Mouse (Mus musculus): ENCODE results near the gene Eif1.
"Not testable (repeated sequence)": the region's sequence is repeated elsewhere in the genome, so short reads cannot be mapped to it uniquely, and the experiment has no call there.

Gene Eif1

DNA sequence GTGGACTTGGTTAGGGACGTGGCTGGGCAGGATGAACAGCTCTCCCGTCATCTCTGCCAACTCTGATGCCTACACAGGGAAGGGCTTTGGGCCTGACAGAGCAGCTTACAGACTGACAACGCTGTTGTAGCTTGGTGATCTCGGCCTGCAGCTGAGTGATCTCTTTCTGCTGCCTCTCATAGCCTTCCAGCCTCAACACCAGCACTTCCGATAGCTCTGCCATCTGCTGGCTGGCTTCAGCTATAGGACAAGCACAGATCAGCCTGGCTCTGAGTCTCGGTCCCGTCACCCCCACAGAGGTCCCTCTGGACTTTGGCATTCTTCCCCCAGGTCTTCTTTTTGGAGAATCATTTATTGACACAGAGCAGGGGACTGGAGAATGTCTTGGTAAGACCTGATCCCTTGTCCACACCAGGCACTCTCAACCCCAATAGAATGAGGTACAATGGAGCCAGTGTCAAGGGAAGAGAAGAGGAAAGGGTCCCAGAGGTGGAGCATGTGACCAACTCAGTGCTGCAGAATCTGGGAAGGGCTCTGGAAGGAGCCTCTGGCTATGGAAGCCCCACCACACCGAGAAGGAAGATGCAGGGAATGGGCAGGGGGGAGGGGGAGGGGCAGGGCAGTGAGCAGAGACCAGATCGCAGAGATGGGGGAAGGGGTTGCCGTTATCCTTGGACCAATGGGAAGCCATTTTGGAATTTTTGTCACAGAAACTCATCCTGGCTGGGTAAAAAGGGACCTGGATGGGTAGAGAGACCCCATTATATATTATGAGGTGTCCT, 32.6 kb downstream of the Eif1 start:
- DNase-seq (ENCODE audit: low spot score) = no peak

DNA sequence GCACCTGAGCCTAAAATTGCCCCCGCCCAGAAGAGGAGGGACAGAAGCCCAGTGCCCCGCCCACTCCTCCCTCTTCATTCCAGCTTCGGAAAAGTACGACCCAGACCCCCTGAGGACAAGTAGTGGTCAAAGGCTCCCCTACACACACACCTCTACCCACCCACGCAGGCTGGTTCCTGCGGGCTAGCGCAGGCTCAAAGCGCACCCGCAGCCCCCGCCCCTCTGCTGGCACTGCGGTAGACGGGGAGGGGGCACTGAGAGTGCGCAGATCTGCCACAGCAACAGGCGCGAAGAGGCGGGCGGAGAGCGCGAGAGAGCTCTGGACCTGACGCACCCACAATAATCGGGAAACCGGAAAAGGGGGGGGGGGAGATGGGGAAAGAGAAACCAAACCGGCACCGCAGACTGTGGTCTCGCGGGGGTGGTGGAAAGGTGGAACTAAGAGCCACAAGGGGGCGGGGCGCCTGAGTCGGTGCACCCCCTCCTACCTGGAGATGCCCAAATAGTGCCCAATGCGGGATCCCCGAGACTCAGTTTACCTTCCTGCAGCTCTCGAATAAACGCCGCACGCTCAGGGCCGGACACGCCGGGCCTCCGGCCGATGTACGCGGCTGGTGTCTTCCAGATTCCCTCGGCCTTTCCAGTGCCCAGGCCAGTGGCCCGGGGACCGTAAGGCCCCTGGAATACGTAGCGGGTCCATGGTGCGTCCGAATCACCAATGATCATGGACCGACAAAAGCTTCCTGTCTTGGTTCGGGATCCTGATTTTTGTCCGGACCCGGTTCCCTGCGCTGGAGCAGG, 35.7 kb downstream of the Eif1 start:
- DNase-seq (ENCODE audit: low spot score) = no peak

DNA sequence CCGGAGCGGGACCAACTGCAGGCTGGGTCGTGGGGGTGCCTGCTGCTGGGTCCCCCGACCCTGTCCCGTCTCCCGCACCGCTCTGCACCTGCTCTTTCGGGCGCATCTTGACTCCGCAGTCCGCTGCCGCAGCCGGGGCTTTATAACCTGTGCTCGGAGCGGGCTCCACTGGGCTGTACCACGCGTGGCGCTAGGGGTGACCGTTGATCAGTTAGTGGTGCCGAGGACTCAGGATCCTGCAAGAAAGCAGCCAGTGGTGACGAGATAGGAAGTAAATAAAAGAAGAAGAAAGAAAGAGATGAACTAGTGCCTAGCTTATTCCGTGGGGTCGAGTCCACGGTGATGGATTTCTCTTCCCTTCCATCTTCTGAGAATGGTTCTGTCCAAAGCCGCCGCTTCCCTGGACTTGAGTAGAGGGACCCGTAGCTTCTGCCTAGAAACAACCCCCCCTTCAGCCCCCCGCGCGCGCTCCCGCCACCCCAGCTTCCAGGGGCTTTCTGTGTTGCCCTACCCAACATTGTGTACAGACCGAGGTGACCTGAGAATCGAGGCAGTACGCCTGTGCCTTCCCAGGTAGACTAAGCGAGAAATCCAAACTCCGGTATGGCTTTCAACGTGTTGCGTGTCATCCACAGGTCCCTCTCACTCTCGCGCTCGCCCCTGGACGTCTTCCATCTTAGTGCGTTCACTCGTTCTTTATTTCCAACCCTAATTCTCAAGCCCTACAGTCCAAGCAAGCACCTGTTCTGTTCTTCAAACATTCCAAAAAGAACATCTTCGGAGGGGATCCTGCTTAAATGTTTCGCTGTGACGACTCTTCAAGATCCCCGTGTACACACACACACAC, 36.5 kb downstream of the Eif1 start, which contains the start of gene Hap1:
TSS of gene Hap1 (minus strand) at position 157 of the 847 bp plus-strand sequence.
- DNase-seq (ENCODE audit: low spot score) = peak; percentile 47

DNA sequence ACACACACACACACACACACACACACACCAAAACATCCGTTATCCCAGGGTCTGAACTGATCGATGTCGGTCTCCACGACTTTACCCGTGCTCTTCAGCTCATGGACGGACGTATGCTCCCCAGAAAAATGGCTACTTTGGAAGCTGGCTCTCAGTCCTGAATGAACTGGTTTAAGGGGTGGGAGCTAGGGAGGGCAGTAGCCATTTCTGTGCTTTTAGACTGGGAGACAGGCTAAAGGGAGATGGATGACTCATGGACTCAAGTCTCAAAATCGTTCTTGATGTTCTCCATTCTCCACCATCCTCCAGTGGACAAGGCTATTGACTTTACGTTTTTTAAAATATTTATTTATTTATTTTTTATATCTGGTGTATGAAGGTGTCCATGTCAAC, 37.1 kb downstream of the Eif1 start:
- no peak for DNase-seq (ENCODE audit: low spot score)

DNA sequence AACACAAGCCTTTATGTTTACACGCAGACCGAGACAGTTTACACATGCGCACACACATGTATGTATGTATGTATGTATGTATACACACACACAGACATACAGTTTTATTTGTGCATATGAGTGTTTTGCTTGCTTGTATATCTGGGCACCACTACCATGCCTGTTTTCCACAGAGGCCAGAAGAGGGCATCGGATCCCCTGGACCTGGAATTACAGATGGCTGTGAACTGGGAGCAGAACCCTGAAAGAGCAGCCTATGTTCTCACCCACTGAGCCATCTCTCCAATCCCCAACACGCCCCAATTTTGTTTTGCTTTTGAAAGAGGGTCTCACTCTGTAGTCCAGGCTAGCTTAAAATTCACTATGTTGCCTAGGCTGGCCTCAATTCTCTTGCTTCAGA, 37.7 kb downstream of the Eif1 start:
- no peak for DNase-seq (ENCODE audit: low spot score)

DNA sequence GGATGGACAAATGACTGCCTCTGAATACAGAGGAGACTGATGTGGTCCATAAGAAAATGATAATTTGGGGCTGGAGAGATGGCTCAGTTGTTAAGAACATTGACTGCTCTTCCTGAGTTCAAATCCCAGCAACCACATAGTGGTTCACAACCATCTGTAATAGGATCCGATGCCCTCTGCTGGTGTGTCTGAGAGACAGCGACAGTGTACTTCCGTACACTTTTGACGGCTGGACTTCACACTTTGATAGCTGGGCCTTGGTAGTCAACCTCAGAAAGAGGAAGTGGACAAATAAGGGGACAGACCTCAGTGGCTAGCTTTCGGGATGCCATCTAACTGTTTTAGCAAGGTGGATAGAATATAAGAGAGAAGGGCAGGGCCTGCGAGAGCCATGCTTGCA, 40.5 kb downstream of the Eif1 start:
- no peak for DNase-seq (ENCODE audit: low spot score)

DNA sequence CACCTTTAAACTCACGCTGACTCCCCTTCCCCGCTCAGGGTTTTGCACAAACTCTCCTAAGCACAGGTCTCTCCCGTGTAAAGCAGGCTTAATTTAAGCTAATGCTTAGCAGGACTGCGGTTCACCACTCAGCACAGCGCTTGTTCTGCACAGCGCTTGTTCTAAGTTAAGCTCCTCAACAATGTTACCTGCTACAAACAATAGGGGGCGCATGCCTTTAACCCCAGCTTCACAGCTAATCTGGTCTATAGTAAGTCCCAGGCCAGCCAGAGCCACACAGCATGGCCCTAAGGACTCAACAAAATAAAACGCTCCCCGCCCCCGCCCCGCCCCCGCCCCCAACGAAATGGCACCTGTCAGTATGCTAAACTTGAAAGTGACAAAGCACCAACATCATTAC, 41.4 kb downstream of the Eif1 start:
- not testable (repeated sequence) for DNase-seq (ENCODE audit: low spot score)

DNA sequence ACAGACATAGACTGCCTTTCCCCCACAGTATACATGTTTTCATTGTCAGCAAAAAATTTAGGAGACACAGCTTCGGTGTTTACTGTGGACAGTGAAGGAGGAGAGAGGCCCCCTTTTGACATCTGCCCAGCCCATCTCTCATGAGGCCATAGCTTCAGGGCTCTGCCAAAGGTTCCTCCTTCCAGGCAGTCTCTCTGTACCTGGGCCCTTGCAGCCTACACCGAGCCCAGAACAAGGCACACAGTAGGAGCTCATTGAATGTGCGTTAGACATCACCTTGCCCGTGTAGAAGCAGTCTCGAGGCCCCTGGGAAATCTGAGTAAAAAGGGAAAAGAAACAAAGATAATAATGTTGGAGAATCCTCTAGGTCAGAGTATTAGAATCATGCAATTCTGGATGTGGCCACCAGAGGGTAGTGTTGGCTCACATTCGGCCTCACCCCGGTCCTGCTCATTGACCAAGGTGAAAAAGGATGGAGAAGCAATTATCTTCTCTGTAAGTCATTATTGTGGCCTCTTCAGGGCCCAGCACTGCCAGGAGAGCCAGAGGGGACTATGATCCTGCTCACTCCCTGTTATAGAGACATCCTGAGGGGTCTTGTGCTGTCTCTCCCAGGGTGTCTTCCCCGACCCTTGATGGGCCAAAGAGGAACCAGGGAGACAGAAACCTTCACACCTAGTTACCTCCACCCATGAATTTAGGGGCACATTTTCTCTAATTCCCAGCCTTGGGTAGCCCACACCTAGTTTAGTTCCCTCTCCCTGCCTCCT, 42.7 kb downstream of the Eif1 start:
- no peak for DNase-seq (ENCODE audit: low spot score)

DNA sequence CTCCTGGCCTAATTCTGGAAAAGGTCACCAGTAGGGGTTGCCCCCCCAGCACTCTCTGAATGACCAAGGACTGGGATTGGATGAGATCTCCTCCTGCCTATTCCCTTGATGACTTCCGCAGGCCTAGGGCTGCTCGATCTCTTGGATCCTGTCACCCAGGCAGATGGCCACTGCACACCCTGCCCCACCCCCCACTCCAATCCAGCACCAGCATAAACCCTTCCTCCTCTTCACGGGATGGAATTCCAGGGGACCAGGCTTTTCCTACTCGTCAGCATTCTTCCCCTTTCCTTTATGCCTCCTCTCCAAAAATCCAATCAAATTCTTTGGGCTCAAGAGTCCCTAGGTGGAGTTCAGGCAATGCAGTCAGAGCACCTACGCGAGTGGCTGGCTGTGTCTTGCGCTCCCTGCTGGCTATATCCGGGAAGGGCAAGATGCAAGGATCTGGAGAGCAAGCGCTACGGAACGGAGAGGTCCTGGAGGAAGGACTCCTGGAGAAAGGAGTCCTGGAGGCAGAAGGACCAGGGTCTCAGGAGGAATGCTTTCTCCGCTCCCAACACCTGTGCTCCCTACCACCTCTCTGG, 43.4 kb downstream of the Eif1 start:
- DNase-seq (ENCODE audit: low spot score) = no peak

DNA sequence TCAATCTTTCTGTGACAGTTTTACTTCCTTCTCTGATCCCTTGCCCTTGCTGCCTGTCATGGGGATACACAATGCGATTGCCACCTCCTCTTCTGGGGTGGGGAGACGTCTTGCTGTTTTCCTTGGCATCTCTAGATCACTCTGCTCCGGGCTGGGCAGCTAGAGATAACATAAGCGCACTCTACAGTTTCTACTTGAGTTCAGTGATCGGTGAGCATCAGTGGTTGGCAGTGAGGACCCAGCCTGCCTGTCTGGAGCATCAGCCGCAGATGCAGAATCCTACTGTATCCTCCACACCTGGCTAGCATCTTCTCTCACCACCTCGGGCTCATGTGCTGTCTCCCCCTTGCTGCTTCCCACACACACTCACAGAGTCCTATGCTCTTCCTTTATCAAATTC, 49.5 kb downstream of the Eif1 start:
- no peak for DNase-seq (ENCODE audit: low spot score)

DNA sequence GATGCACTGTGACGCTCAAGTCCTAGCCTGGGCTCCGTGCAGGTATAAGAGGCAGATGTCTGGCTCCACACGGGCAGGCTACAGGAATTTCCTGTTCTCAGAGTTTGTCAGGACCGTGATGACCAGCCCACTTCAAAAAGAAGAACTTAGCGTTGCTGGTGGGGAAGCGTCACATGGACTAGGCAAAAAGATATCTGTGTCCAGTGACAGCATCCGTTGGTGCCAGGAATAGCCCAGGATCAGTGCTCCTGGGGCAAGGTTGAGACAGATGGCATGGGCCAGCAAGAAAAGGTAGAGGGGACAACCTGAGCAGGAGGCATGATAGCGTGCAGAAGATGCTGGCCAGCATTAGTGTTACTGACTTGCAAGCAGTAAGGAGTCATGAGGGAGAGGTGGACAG, 50.1 kb downstream of the Eif1 start:
- no peak for DNase-seq (ENCODE audit: low spot score)

Data from ovary, adult 18-20 months (tissue).